Mouse (Mus musculus): Measurements from ENCODE around the gene Neu3.
A peak's percentile ranks its signal among the peaks of the same experiment; 100 is the strongest.

GRCm38 (mm10) chr7:99828083-99828570 is at the start of gene Neu3:
- peak; percentile 55 for TF ChIP-seq CTCF (IDR thresholded peaks at IDR 0.05)
- peak; percentile 94 for TF ChIP-seq POLR2A (IDR thresholded peaks at IDR 0.05; ENCODE audit: insufficient read depth, low read depth, low read length)
